Mouse (Mus musculus): ENCODE measurements around the gene Nlrp9b. TPM values are rescaled to one million over a fixed set of nuclear protein-coding genes. Genes with fewer than 3 reads are reported as not detected.
"Not testable (repeated sequence)": the region's sequence is repeated elsewhere in the genome, so short reads cannot be mapped to it uniquely, and the experiment has no call there.

Nlrp9b gene
- polyA plus RNA-seq (2015; fragmentation: Nextera tagmentation; extraction: Ambion mirVana) = not detected in 2 replicates

DNA sequence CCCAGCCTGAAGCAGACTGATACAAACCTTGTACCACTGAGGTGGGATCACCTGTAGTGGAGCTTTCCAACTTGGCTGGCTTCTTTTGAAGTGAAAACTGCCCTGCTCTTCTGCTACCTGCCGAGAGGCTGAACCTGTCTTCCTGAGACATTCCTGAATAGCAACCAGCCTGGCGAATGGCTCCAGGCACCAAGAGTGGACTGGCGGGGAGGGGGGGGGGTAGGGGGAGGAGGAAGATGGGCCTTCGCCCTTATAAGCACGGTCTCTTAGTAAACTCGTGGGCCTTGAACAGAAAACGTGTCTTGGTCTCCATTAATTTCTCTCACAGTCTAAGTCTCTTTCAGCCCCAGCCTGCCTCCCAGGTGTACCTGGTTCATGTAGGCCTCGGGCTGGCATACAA, at the start of gene Nlrp9b:
Gene Nlrp9b, plus strand, starts transcription at position 301 of the 400 bp plus-strand sequence.
- not testable (repeated sequence) for ATAC-seq (ENCODE audit: insufficient read depth); H3K4me1 ChIP-seq (replicated peaks); H3K9ac ChIP-seq; H3K27me3 ChIP-seq; H3K4me2 ChIP-seq; H3K4me3 ChIP-seq (replicated peaks); H3K27ac ChIP-seq (replicated peaks); H3K9me3 ChIP-seq (replicated peaks); H3K36me3 ChIP-seq (replicated peaks)
- WGBS (ENCODE audit: insufficient replicate concordance) = 59% methylated on average over 8 of the region's 8 CpGs

- ATAC-seq (ENCODE audit: insufficient read depth) = no peak
- Histone ChIP-seq H3K4me3 (replicated peaks) (no peak overlapping the region), H3K4me1 (replicated peaks) (no peaks in the 10 kb centered on the region; the same call in 1 of the 2 replicates), H3K9ac (no peak overlapping the region), H3K27ac (replicated peaks) (no peak overlapping the region), H3K27me3 (no peaks in the 10 kb centered on the region), H3K9me3 (replicated peaks) (no peaks in the 10 kb centered on the region), H3K36me3 (replicated peaks) (no peaks in the 10 kb centered on the region), H3K4me2 (no peak overlapping the region)
- 80% methylated on average over 8 of the region's 8 CpGs for WGBS (ENCODE audit: insufficient replicate concordance)
Observed at GRCm38 (mm10) chr7:19944709-19945108, 46.6 kb upstream of the Nlrp9b start.

DNA sequence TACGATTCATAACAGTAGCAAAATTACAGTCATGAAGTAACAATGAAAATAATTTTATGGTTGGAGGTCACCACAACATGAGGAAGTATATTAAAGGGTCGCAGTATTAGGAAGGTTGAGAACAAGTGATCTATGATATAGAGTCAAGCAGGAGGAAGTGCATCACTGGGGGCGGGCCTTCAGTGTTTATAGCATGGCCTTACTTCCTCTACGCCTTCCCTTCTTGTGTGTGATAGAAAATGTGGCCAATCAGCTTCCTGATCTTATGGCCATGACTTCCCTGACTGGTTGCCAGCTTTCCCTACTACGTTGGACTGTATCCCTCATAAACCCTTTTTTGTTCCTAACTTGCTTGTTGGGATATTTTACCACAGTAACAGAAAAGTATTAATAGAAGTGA, 46.1 kb upstream of the Nlrp9b start:
- 59% methylated on average over 5 of the region's 5 CpGs for WGBS (ENCODE audit: insufficient replicate concordance)
- H3K9me3 ChIP-seq (replicated peaks) = no peaks in the 10 kb centered on the region
- ATAC-seq (ENCODE audit: insufficient read depth) = no peak

GRCm38 (mm10) chr7:19945821-19946515, 45.3 kb upstream of the Nlrp9b start:
- ATAC-seq (ENCODE audit: insufficient read depth) = no peak
- Histone ChIP-seq H3K4me2 (no peak overlapping the region), H3K4me3 (replicated peaks) (no peak overlapping the region), H3K9ac (no peak overlapping the region), H3K36me3 (replicated peaks) (no peaks in the 10 kb centered on the region), H3K27ac (replicated peaks) (no peak overlapping the region), H3K9me3 (replicated peaks) (no peaks in the 10 kb centered on the region), H3K4me1 (replicated peaks) (no peaks in the 10 kb centered on the region), H3K27me3 (no peaks in the 10 kb centered on the region)
- WGBS (ENCODE audit: insufficient replicate concordance) = 71% methylated on average over 13 of the region's 13 CpGs

More for the DNA sequence above, 46.1 kb upstream of the Nlrp9b start:
- Histone ChIP-seq H3K4me2 (no peak overlapping the region), H3K27ac (replicated peaks) (no peak overlapping the region), H3K4me3 (replicated peaks) (no peak overlapping the region), H3K36me3 (replicated peaks) (no peaks in the 10 kb centered on the region), H3K27me3 (no peaks in the 10 kb centered on the region), H3K4me1 (replicated peaks) (no peaks in the 10 kb centered on the region), H3K9ac (no peak overlapping the region)

DNA sequence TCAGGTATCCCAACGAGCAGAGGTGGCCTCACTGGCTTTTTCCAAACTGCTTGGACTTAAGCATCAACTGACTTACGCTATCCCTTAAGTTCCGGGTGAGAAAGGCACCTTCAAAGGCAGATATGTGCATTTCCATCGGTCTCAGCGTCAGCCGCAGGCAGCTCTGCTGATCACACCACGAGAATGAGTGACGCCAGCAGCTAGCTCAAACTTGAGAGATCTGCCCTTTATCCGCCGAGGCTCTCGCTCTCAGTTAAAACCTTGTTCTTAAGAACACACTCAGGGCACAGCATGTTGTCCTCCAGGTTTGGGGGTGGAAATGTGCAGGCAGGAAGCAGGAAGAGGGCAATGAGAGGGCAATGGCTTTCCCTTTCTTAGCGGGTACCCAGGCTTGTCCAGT, 42.3 kb upstream of the Nlrp9b start:
- H3K27ac ChIP-seq (replicated peaks) = no peak overlapping the region
- peaks cover 10% of the 10 kb centered on the region for H3K4me1 ChIP-seq (replicated peaks)
- no peaks in the 10 kb centered on the region for H3K36me3 ChIP-seq (replicated peaks)
- no peaks in the 10 kb centered on the region for H3K27me3 ChIP-seq
- no peak overlapping the region for H3K4me3 ChIP-seq (replicated peaks)
- no peak overlapping the region for H3K4me2 ChIP-seq
- no peak overlapping the region for H3K9ac ChIP-seq
- 65% methylated on average over 12 of the region's 12 CpGs for WGBS (ENCODE audit: insufficient replicate concordance)
- H3K9me3 ChIP-seq (replicated peaks) = no peaks in the 10 kb centered on the region
- no peak for ATAC-seq (ENCODE audit: insufficient read depth)

- Histone ChIP-seq H3K9ac (no peak overlapping the region), H3K4me2 (no peak overlapping the region), H3K4me1 (replicated peaks) (peaks cover 10% of the 10 kb centered on the region), H3K27me3 (no peaks in the 10 kb centered on the region), H3K4me3 (replicated peaks) (no peak overlapping the region), H3K27ac (replicated peaks) (no peak overlapping the region), H3K9me3 (replicated peaks) (no peaks in the 10 kb centered on the region), H3K36me3 (replicated peaks) (no peaks in the 10 kb centered on the region)
- ATAC-seq (ENCODE audit: insufficient read depth) = no peak
- 56% methylated on average over 10 of the region's 10 CpGs for WGBS (ENCODE audit: insufficient replicate concordance)
Observed at GRCm38 (mm10) chr7:19949996-19950395, 41.3 kb upstream of the Nlrp9b start.

- Histone ChIP-seq H3K36me3 (replicated peaks) (no peaks in the 10 kb centered on the region), H3K4me1 (replicated peaks) (peaks cover 10% of the 10 kb centered on the region), H3K9me3 (replicated peaks) (no peaks in the 10 kb centered on the region), H3K4me2 (no peak within 1 kb of the TSS), H3K4me3 (replicated peaks) (no peak within 1 kb of the TSS), H3K27me3 (no peaks in the 10 kb centered on the region), H3K9ac (no peak within 1 kb of the TSS), H3K27ac (replicated peaks) (no peak within 1 kb of the TSS)
- 44% methylated on average over 9 of the region's 9 CpGs for WGBS (ENCODE audit: insufficient replicate concordance)
- no peak for ATAC-seq (ENCODE audit: insufficient read depth)
Observed at GRCm38 (mm10) chr7:19950589-19950988, 40.7 kb upstream of the Nlrp9b start, which contains the start of gene Igsf23. Gene Igsf23 (minus strand): TSS chr7:19950756.

GRCm38 (mm10) chr7:19952320-19952986, 38.8 kb upstream of the Nlrp9b start:
- Histone ChIP-seq H3K4me2 (no peak overlapping the region), H3K4me3 (replicated peaks) (no peak overlapping the region), H3K36me3 (replicated peaks) (no peaks in the 10 kb centered on the region), H3K27ac (replicated peaks) (no peak overlapping the region), H3K9me3 (replicated peaks) (no peaks in the 10 kb centered on the region), H3K27me3 (no peaks in the 10 kb centered on the region), H3K4me1 (replicated peaks) (peaks cover 10% of the 10 kb centered on the region), H3K9ac (no peak overlapping the region)
- no peak for ATAC-seq (ENCODE audit: insufficient read depth)
- 63% methylated on average over 10 of the region's 10 CpGs for WGBS (ENCODE audit: insufficient replicate concordance)

DNA sequence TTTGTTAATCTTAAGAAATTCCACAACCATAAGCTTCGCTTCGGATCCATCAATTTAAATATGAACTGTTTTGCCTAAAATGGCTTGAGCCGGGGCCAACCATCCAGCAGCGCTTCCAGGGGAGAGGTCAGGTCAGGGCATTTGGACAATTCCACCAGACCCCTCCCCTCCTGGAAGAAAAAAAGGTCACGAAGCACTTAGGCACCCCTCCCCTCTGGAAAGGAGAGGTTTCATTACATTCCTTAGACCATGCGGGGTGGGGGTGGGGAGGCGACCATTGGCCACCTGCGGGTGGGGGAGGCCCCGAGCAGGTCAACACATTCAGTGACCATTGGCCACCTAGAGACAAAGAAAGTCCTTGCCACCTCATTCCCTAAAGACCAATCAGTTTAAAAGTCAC, 38.2 kb upstream of the Nlrp9b start:
- H3K4me2 ChIP-seq = no peak overlapping the region
- no peak overlapping the region for H3K4me3 ChIP-seq (replicated peaks)
- peaks cover 10% of the 10 kb centered on the region for H3K4me1 ChIP-seq (replicated peaks)
- no peak overlapping the region for H3K27ac ChIP-seq (replicated peaks)
- H3K9ac ChIP-seq = no peak overlapping the region
- WGBS (ENCODE audit: insufficient replicate concordance) = 74% methylated on average over 9 of the region's 9 CpGs
- H3K9me3 ChIP-seq (replicated peaks) = no peaks in the 10 kb centered on the region
- no peaks in the 10 kb centered on the region for H3K27me3 ChIP-seq
- no peaks in the 10 kb centered on the region for H3K36me3 ChIP-seq (replicated peaks)
- ATAC-seq (ENCODE audit: insufficient read depth) = no peak

DNA sequence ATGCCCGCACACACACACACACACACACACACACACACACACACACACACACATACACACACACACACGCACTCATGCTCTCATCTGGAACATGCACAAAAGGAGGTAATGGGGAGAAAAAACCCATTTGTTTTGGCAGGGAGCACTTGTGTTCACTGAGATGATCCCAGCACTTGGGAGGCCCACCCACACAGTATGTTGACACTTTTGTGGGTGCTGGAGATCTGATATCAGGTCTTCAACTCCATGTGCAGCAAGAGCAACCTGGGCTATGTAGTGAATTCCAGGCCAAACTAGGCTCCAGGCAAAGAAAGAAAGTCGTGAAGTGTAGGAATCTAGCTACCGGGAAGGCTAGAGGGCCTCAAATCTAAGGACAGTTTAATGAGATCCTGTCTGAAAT, 35.4 kb upstream of the Nlrp9b start:
- H3K27ac ChIP-seq (replicated peaks) = no peak overlapping the region
- WGBS (ENCODE audit: insufficient replicate concordance) = 59% methylated on average over 4 of the region's 4 CpGs
- H3K9ac ChIP-seq = no peak overlapping the region
- H3K4me3 ChIP-seq (replicated peaks) = no peak overlapping the region
- H3K4me2 ChIP-seq = no peak overlapping the region
- ATAC-seq (ENCODE audit: insufficient read depth) = no peak
- peaks cover 10% of the 10 kb centered on the region for H3K4me1 ChIP-seq (replicated peaks)
- no peaks in the 10 kb centered on the region for H3K27me3 ChIP-seq
- H3K9me3 ChIP-seq (replicated peaks) = no peaks in the 10 kb centered on the region
- no peaks in the 10 kb centered on the region for H3K36me3 ChIP-seq (replicated peaks)

DNA sequence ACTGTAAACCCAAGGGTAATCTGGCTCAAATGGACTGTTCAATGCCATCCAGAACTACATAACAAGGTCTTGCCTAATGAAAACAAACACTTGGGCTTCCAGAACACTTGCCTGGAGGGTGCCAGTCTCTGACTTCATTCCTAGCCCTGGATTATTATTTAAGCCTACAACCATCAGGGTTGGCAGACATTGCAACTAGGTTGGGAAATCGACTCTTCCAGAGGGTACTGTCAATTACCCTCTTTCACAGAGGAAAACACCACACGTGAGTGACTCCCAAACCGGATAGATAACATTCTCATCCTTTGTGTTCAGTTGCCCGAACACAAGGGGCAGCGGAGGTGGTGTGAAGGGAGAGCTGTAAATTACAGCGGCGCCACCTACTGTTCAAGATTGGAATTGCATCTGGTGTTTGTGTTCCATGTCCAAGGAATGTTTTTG, 34.9 kb upstream of the Nlrp9b start:
- Histone ChIP-seq H3K27ac (replicated peaks) (no peak overlapping the region), H3K4me1 (replicated peaks) (peaks cover 10% of the 10 kb centered on the region), H3K36me3 (replicated peaks) (no peaks in the 10 kb centered on the region), H3K27me3 (no peaks in the 10 kb centered on the region), H3K9ac (no peak overlapping the region), H3K4me3 (replicated peaks) (no peak overlapping the region), H3K9me3 (replicated peaks) (no peaks in the 10 kb centered on the region), H3K4me2 (no peak overlapping the region)
- WGBS (ENCODE audit: insufficient replicate concordance) = 1% methylated on average over 7 of the region's 7 CpGs
- ATAC-seq (ENCODE audit: insufficient read depth) = no peak
